Mouse (Mus musculus): Measurements from ENCODE around the gene Nktr. TPM values are rescaled to one million over a fixed set of nuclear protein-coding genes. Genes with fewer than 3 reads are reported as not detected.

The Nktr gene
- total and polyA plus RNA-seq, 2 experiments: 27.2 to 36.7 TPM

DNA sequence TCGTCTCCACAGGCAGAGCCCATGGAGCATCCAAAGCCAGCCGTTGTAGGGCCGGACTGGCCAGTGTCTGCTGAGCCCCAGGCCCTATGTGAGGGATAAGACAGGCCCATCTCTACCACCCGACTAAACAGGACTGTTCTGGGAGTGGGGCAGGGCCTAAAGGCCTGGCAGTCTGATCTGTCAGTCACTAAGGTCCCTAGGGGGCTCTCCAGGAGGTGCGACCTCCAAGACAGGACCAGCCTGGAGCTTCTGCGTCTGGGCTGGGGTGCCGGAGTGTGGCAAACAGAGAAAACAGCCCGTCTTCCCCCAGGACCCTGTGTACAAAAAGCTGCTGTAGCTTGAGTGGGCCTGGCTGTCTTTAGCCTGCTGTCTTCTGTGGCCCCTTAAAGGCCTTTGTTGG lies 42.8 kb downstream of the Nktr start:
- Histone ChIP-seq H3K27me3 (ENCODE audit: control insufficient read depth, insufficient read depth, low read length) (no peaks in the 10 kb centered on the region), H3K4me1 (ENCODE audit: control insufficient read depth, insufficient read depth, low read length) (peaks cover 12% of the 10 kb centered on the region), H3K9ac (ENCODE audit: low read depth, low read length) (no peak overlapping the region), H3K4me3 (ENCODE audit: insufficient read depth, low read depth, low read length) (no peak overlapping the region), H3K27ac (replicated peaks; ENCODE audit: insufficient read depth, low read depth, low read length) (no peak overlapping the region), H3K79me2 (ENCODE audit: control insufficient read depth, insufficient read depth, low read length) (no peaks in the 10 kb centered on the region), H3K36me3 (ENCODE audit: control insufficient read depth, insufficient read depth, low read length) (peaks cover 3% of the 10 kb centered on the region; the same call in 1 of the 2 replicates)
- DNase-seq (ENCODE audit: extremely low read depth, low read depth, low spot score): no peak
- TF ChIP-seq POLR2A (IDR thresholded peaks at IDR 0.05; ENCODE audit: extremely low read depth, insufficient read depth, low read length): no peak
- 87% methylated on average over 8 of the region's 8 CpGs for WGBS

DNA sequence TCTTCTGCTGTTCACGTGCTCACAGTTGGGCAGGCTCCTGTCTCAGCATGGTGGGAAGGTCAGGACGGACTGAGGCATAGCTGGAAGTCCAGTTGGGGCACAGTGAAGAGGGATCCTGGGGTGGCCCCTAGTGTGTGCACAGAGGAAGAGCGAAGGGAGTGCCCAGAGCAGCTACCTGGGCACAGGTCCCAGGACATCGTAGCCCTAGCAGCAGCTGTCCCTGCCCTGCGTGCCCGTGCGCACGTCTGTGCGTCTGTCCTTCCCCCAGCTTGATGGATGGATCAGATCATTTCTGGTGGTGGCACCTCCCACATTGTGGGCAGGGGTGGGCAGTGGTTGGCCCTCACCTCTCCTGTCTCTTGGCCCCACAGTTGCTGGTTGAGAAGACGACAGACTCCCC lies 43.3 kb downstream of the Nktr start:
- H3K9ac ChIP-seq (ENCODE audit: low read depth, low read length): no peak overlapping the region
- H3K4me1 ChIP-seq (ENCODE audit: control insufficient read depth, insufficient read depth, low read length): peaks cover 12% of the 10 kb centered on the region
- H3K36me3 ChIP-seq (ENCODE audit: control insufficient read depth, insufficient read depth, low read length): no peaks in the 10 kb centered on the region
- H3K4me3 ChIP-seq (ENCODE audit: insufficient read depth, low read depth, low read length): no peak overlapping the region
- no peaks in the 10 kb centered on the region for H3K27me3 ChIP-seq (ENCODE audit: control insufficient read depth, insufficient read depth, low read length)
- H3K27ac ChIP-seq (replicated peaks; ENCODE audit: insufficient read depth, low read depth, low read length): no peak overlapping the region
- DNase-seq (ENCODE audit: extremely low read depth, low read depth, low spot score): no peak
- H3K79me2 ChIP-seq (ENCODE audit: control insufficient read depth, insufficient read depth, low read length): no peaks in the 10 kb centered on the region
- WGBS: 96% methylated on average over 10 of the region's 10 CpGs
- TF ChIP-seq CTCF (IDR thresholded peaks at IDR 0.05; ENCODE audit: low read depth, low read length) (no peak), POLR2A (IDR thresholded peaks at IDR 0.05; ENCODE audit: extremely low read depth, insufficient read depth, low read length) (no peak)

DNA sequence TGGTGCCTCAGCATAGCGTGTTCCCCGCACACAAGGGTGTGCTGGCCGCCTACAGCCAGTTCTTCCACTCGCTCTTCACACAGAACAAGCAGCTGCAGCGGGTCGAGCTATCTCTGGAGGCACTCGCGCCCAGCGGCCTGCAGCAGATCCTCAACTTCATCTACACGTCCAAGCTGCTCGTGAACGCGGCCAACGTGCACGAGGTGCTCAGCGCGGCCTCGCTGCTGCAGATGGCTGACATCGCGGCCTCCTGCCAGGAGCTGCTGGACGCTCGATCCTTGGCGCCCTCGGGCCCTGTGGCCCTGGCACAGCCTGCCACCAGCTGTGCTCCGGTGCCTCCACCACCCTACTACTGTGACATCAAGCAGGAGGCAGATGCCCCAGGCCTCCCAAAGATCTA lies 43.8 kb downstream of the Nktr start:
- Histone ChIP-seq H3K27me3 (ENCODE audit: control insufficient read depth, insufficient read depth, low read length) (no peaks in the 10 kb centered on the region), H3K27ac (replicated peaks; ENCODE audit: insufficient read depth, low read depth, low read length) (no peak overlapping the region), H3K79me2 (ENCODE audit: control insufficient read depth, insufficient read depth, low read length) (no peaks in the 10 kb centered on the region), H3K4me1 (ENCODE audit: control insufficient read depth, insufficient read depth, low read length) (peaks cover 12% of the 10 kb centered on the region), H3K36me3 (ENCODE audit: control insufficient read depth, insufficient read depth, low read length) (no peaks in the 10 kb centered on the region), H3K9ac (ENCODE audit: low read depth, low read length) (no peak overlapping the region), H3K4me3 (ENCODE audit: insufficient read depth, low read depth, low read length) (no peak overlapping the region)
- WGBS: 93% methylated on average over 25 of the region's 25 CpGs
- DNase-seq (ENCODE audit: extremely low read depth, low read depth, low spot score): no peak
- TF ChIP-seq CTCF (IDR thresholded peaks at IDR 0.05; ENCODE audit: low read depth, low read length) (no peak), POLR2A (IDR thresholded peaks at IDR 0.05; ENCODE audit: extremely low read depth, insufficient read depth, low read length) (no peak)

DNA sequence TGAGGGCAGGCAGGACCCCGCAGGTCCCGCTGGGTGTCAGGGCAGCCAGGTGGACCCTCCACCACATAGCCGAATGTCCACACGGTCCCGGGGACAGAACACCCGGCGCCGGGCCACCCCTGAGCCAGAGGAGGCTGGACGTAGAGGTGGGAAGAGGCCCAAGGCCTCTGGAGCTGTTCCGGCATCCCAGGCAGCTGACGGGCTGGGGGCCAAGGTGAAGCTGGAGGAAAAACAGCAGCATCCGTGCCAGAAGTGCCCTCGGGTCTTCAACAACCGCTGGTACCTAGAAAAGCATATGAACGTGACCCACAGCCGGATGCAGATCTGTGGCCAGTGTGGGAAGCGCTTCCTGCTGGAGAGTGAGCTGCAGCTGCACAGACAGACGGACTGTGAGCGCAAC lies 44.7 kb downstream of the Nktr start:
- no peaks in the 10 kb centered on the region for H3K79me2 ChIP-seq (ENCODE audit: control insufficient read depth, insufficient read depth, low read length)
- no peaks in the 10 kb centered on the region for H3K36me3 ChIP-seq (ENCODE audit: control insufficient read depth, insufficient read depth, low read length)
- no peak overlapping the region for H3K4me3 ChIP-seq (ENCODE audit: insufficient read depth, low read depth, low read length)
- H3K27me3 ChIP-seq (ENCODE audit: control insufficient read depth, insufficient read depth, low read length): no peaks in the 10 kb centered on the region
- TF ChIP-seq CTCF (IDR thresholded peaks at IDR 0.05; ENCODE audit: low read depth, low read length) (no peak), POLR2A (IDR thresholded peaks at IDR 0.05; ENCODE audit: extremely low read depth, insufficient read depth, low read length) (no peak)
- no peak overlapping the region for H3K9ac ChIP-seq (ENCODE audit: low read depth, low read length)
- peaks cover 4% of the 10 kb centered on the region; the same call in 1 of the 2 replicates for H3K4me1 ChIP-seq (ENCODE audit: control insufficient read depth, insufficient read depth, low read length)
- H3K27ac ChIP-seq (replicated peaks; ENCODE audit: insufficient read depth, low read depth, low read length): no peak overlapping the region
- DNase-seq (ENCODE audit: extremely low read depth, low read depth, low spot score): no peak
- 89% methylated on average over 19 of the region's 19 CpGs for WGBS

DNA sequence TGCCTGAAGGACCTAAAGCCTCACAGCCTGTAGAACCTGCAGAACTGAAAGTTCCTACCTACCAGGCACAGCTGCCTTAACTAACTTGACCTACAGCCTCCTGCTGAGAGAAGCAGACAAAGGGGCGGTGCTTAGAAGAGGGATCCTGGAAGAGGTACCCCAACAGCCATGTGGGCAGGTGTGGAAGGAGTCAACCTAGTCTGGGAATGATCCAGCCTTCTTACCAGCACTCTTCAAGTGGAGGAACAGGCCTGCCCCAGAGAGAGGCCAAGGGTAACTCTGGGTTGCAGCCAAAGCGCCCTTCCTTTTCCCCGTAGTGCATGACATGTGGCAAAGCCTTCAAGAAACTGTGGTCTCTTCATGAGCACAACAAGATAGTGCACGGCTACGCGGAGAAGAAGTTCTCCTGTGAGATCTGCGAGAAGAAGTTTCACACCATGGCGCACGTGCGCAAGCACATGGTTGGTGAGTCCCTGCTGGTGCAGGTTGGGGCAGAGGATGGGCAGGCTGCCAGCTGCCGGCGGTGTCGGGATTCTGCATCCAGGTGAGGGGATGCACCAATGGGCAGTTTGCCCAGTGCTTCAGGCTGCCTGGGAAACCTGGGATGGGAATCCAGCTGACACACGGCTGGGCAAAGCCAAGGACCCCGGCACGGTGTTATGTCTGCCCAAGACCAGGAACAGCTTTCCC lies 46.3 kb downstream of the Nktr start:
- Histone ChIP-seq H3K4me3 (ENCODE audit: insufficient read depth, low read depth, low read length) (no peak overlapping the region), H3K36me3 (ENCODE audit: control insufficient read depth, insufficient read depth, low read length) (no peaks in the 10 kb centered on the region), H3K27me3 (ENCODE audit: control insufficient read depth, insufficient read depth, low read length) (no peaks in the 10 kb centered on the region), H3K79me2 (ENCODE audit: control insufficient read depth, insufficient read depth, low read length) (no peaks in the 10 kb centered on the region), H3K9ac (ENCODE audit: low read depth, low read length) (no peak overlapping the region), H3K4me1 (ENCODE audit: control insufficient read depth, insufficient read depth, low read length) (no peaks in the 10 kb centered on the region), H3K27ac (replicated peaks; ENCODE audit: insufficient read depth, low read depth, low read length) (no peak overlapping the region)
- 90% methylated on average over 16 of the region's 16 CpGs for WGBS
- TF ChIP-seq POLR2A (IDR thresholded peaks at IDR 0.05; ENCODE audit: extremely low read depth, insufficient read depth, low read length) (no peak), CTCF (IDR thresholded peaks at IDR 0.05; ENCODE audit: low read depth, low read length) (no peak)
- DNase-seq (ENCODE audit: extremely low read depth, low read depth, low spot score): no peak

DNA sequence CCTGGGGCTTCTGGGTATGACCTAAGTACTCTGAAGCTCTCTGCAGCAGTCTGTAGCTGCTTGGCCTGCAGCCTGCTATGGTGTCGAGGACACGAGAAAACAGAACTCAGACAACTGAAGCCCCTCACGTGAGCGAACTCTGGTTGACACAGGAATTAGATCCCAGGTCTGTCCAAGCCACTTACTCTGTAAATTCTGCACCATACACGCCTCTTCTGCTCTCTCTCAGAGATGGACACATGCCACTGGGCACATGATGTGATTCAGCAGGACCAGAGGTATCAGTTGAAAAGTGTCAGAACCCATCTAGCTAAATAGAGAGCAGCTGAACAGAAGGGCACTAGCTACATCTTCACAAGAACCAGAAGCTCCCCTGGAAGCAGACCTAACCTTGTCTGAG lies 53.4 kb downstream of the Nktr start:
- H3K9ac ChIP-seq (ENCODE audit: low read depth, low read length): no peak overlapping the region
- H3K27me3 ChIP-seq (ENCODE audit: control insufficient read depth, insufficient read depth, low read length): no peaks in the 10 kb centered on the region
- TF ChIP-seq POLR2A (IDR thresholded peaks at IDR 0.05; ENCODE audit: extremely low read depth, insufficient read depth, low read length) (no peak), CTCF (IDR thresholded peaks at IDR 0.05; ENCODE audit: low read depth, low read length) (no peak)
- H3K4me1 ChIP-seq (ENCODE audit: control insufficient read depth, insufficient read depth, low read length): no peaks in the 10 kb centered on the region
- H3K4me3 ChIP-seq (ENCODE audit: insufficient read depth, low read depth, low read length): no peak overlapping the region
- H3K36me3 ChIP-seq (ENCODE audit: control insufficient read depth, insufficient read depth, low read length): no peaks in the 10 kb centered on the region
- no peaks in the 10 kb centered on the region for H3K79me2 ChIP-seq (ENCODE audit: control insufficient read depth, insufficient read depth, low read length)
- no peak overlapping the region for H3K27ac ChIP-seq (replicated peaks; ENCODE audit: insufficient read depth, low read depth, low read length)
- 64% methylated on average over 5 of the region's 5 CpGs for WGBS
- DNase-seq (ENCODE audit: extremely low read depth, low read depth, low spot score): no peak

Data from liver, adult 2 months (tissue).